In the genomic region with DNA sequence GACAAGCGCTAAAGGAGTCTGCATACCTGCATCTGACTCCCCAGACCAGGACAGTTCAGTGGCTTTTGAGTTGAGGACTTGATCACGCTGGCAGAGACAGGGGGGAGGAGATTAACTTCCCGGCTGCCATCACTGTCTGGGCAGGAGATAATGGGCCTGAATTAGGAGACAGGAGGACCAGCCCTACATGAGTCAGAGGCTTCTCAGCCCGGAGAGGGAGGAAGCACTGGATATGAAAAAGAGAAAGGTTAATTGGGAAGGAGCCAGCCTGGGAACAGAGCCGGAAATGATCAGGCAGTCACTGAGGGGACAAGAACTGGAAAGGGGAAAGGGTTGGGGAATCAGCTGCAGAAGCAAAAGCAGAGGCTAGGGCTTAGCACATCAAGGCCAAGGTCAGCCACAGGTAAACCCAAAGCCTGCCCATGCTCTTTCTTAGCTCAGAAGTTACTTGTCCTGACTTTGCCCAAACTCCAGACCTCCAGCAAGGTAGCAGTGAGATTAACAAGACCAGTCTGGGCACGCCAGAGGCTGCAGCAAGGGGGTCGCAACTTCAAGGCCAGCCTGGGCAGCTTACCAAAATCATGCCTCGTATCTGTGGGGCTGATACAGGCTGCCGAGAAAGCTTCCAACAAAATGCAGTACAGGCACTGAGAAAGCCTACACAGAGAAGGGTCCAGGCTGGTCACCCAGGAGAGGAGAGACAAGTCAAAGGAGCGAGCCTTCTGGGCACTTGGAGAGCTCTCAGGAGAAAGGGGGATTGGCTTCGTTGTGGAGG, we compare ENCODE assay signal across 9 mouse cellular contexts. TPM values are rescaled to one million over a fixed set of nuclear protein-coding genes. Genes with fewer than 3 reads are reported as not detected.
DNase-seq lines count a peak whose midpoint lies in the region; ATAC-seq lines count a peak whose summit lies in the region.
"Had no signal": no experiment of that assay in that cellular context is flagged by ENCODE, and none has a peak within 500 bp of the region (broad histone marks: within the 10 kb centered on the region; RNA-seq: fewer than 3 reads in every experiment).

No protein-coding gene starts in this region.

- peak overlapping the region; percentile 7; the same call in 1 of the 2 replicates for H3K27ac ChIP-seq in liver, embryonic 15.5 days (replicated peaks)

- no peak overlapping the region for H3K4me2 ChIP-seq in liver, embryonic 15.5 days

- H3K4me3 ChIP-seq in liver, embryonic 15.5 days (replicated peaks), result no peak overlapping the region

- no peak overlapping the region for H3K9ac ChIP-seq in liver, embryonic 15.5 days

- no peaks in the 10 kb centered on the region for H3K27me3 ChIP-seq in liver, embryonic 15.5 days

- H3K36me3 ChIP-seq in liver, embryonic 15.5 days (replicated peaks), result no peaks in the 10 kb centered on the region

- intact Hi-C loops in left cerebral cortex, postnatal 4 days (cut with DNase I), result no loop called here

- no peak for ATAC-seq in liver, embryonic 15.5 days (ENCODE audit: insufficient read depth)

- 52% methylated on average over 11 of the region's 11 CpGs for WGBS in liver, embryonic 15.5 days (ENCODE audit: insufficient replicate concordance)

- no peaks in the 10 kb centered on the region for H3K9me3 ChIP-seq in liver, embryonic 15.5 days (replicated peaks)

- peak; percentile 63 to 64 for DNase-seq in cerebellum, postnatal 10 days
- DNase-seq in cerebellum, adult 18-20 months, result no peak
- DNase-seq in left cerebral cortex, postnatal 4 days, result peak; percentile 39
- DNase-seq in left cerebral cortex, adult 9 months (ENCODE audit: low spot score in 2 of 2), result no peak
- DNase-seq in adrenal gland, adult 8-10 months, result peak; percentile 35
- no peak for DNase-seq in frontal cortex, postnatal 14 days (ENCODE audit: low spot score in 2 of 2)
- DNase-seq in embryo, embryonic 10 days (ENCODE audit: low spot score), result no peak
- DNase-seq: gastrocnemius, postnatal 36 days had no signal

- peaks cover 64% of the 10 kb centered on the region for H3K4me1 ChIP-seq in liver, embryonic 15.5 days (replicated peaks)

RNA-seq across cellular contexts. Expression of gene Rap1gap2, which starts 53.1 kb away (rescaled TPM):
- total RNA-seq in left cerebral cortex, postnatal 4 days (2021), result 10 to 100 TPM; 77.8 to 87.8 TPM
- total RNA-seq in adrenal gland, adult 8-10 months (2022), result 10 to 100 TPM in 2 of 4 experiments, 1 to 10 TPM in 2; 8.2 to 19.6 (median 12.7) TPM
- polyA plus RNA-seq in liver, embryonic 15.5 days (2015; fragmentation: Nextera tagmentation; extraction: Ambion mirVana), result 0.76 and 0.81 TPM in 2 replicates

Comparison
In these comparisons a context has a peak if more than half of its experiments do, and no peak if none do; other contexts are left out.
1. DNase-seq: peak in cerebellum, postnatal 10 days (2 of 2), left cerebral cortex, postnatal 4 days (single experiment) and adrenal gland, adult 8-10 months (single experiment); none in cerebellum, adult 18-20 months (0 of 2), left cerebral cortex, adult 9 months (0 of 2), frontal cortex, postnatal 14 days (0 of 2) and embryo, embryonic 10 days (single experiment).